Mouse (Mus musculus): Measurements from ENCODE around the gene Camta2.

- TF ChIP-seq TCF12 (IDR thresholded peaks at IDR 0.05; ENCODE audit: insufficient read depth, poor library complexity, severe bottlenecking) = no peak
- no peak for TF ChIP-seq POLR2A (IDR thresholded peaks at IDR 0.05; ENCODE audit: insufficient read length, low read depth)
- TF ChIP-seq POLR2AphosphoS2 (IDR thresholded peaks at IDR 0.05; ENCODE audit: insufficient read length, low read depth) = peak; percentile 47
These were observed 16.4 kb downstream of the Camta2 start for GRCm38 (mm10) chr11:70671333-70672047.

All from myocyte (in vitro differentiated cells).